Mouse (Mus musculus) CH12.LX (cell line): Measurements from ENCODE around the gene Thap8.

Experiments
- BHLHE40 ChIP-seq: IDR thresholded peaks from 2 replicates; pipeline ENCODE4 v1.6.1; 2011; ENCODE audit warnings: mild to moderate bottlenecking, low read depth, low read length, improper control_type of control experiment
- CTCF ChIP-seq, 2 experiments: IDR thresholded peaks in 1 of 2; conservative IDR thresholded peaks in 1 of 2; 2 replicates each; pipeline ENCODE4 v1.5.1; 2011 to 2012; ENCODE audit warnings: low read depth in 2 of 2, low read length in 2 of 2, improper control_type of control experiment in 1 of 2, inconsistent platforms in 1 of 2, mild to moderate bottlenecking in 1 of 2, moderate library complexity in 1 of 2
- HCFC1 ChIP-seq: IDR thresholded peaks from 2 replicates; pipeline ENCODE4 v1.6.1; 2012; ENCODE audit warnings: low read depth, mild to moderate bottlenecking, inconsistent platforms, low read length, improper control_type of control experiment
- IRF4 ChIP-seq: IDR thresholded peaks from 2 replicates; pipeline ENCODE4 v1.6.1; 2014; ENCODE audit warnings: low read depth, mild to moderate bottlenecking, inconsistent platforms, low read length, improper control_type of control experiment
- MAX ChIP-seq: IDR thresholded peaks from 2 replicates; pipeline ENCODE4 v1.6.1; 2011; ENCODE audit warnings: low read length, improper control_type of control experiment
- MEF2A ChIP-seq: IDR thresholded peaks from 2 replicates; pipeline ENCODE4 v1.6.1; 2014; ENCODE audit warnings: low read depth, mild to moderate bottlenecking, inconsistent platforms, low read length, improper control_type of control experiment, borderline replicate concordance
- MYC ChIP-seq: IDR thresholded peaks from 2 replicates; pipeline ENCODE4 v1.6.1; 2011; ENCODE audit warnings: low read depth, mild to moderate bottlenecking, improper control_type of control experiment, low read length
- NRF1 ChIP-seq: IDR thresholded peaks from 2 replicates; pipeline ENCODE4 v1.6.1; 2014; ENCODE audit warnings: low read depth, mild to moderate bottlenecking, inconsistent platforms, low read length, improper control_type of control experiment, moderate library complexity
- POLR2A ChIP-seq: IDR thresholded peaks from 2 replicates; pipeline ENCODE4 v1.6.1; 2011; ENCODE audit warnings: low read depth, mild to moderate bottlenecking, improper control_type of control experiment, low read length
- RAD21 ChIP-seq: IDR thresholded peaks from 2 replicates; pipeline ENCODE4 v1.6.1; 2011; ENCODE audit warnings: low read depth, mild to moderate bottlenecking, low read length, improper control_type of control experiment, moderate library complexity
- RCOR1 ChIP-seq: conservative IDR thresholded peaks from 2 replicates; pipeline ENCODE4 v1.6.1; 2012; ENCODE audit warnings: low read depth, mild to moderate bottlenecking, inconsistent platforms, low read length, improper control_type of control experiment
- TBP ChIP-seq: conservative IDR thresholded peaks from 2 replicates; pipeline ENCODE4 v1.6.1; 2011; ENCODE audit warnings: low read depth, low read length, improper control_type of control experiment
- TCF12 ChIP-seq: IDR thresholded peaks from 2 replicates; pipeline ENCODE4 v1.6.1; 2014; ENCODE audit warnings: low read depth, mild to moderate bottlenecking, inconsistent platforms, low read length, improper control_type of control experiment
- UBTF ChIP-seq: IDR thresholded peaks from 2 replicates; pipeline ENCODE4 v1.6.1; 2012; ENCODE audit warnings: low read depth, mild to moderate bottlenecking, inconsistent platforms, low read length, improper control_type of control experiment, moderate library complexity

DNA sequence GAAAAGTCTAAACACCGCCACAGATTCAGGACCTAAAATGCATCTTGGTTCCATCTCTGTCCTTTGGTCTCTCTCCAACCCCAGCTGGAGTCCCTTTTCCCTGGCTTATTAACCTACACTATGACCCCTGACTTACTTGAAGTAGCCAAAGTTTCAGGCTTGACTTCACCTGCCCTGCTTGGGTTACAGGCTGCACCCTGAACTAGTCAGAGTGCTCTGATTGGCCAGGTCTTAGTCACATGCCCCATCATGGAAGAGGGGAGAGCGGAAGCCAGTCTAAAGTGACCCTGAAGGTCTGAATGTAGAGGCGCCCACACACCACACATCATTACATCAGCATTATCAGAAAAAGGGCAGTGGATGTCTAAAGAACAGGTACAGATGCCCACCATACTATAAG lies 38.2 kb downstream of the Thap8 start:
- TF ChIP-seq CTCF (conservative IDR thresholded peaks at IDR 0.05 in 1 of 2, IDR thresholded peaks at IDR 0.05 in 1 of 2; ENCODE audit: low read depth in 2 of 2, low read length in 2 of 2) (no peak), POLR2A (no peak), BHLHE40 (no peak), RAD21 (no peak), HCFC1 (no peak), NRF1 (no peak), MYC (no peak), MEF2A (no peak), IRF4 (no peak), MAX (no peak), TBP (no peak), RCOR1 (no peak), UBTF (no peak), TCF12 (no peak)
